Mouse (Mus musculus) intestine, embryonic 14.5 days (tissue): Measurements from ENCODE around the gene Hadha. TPM values are rescaled to one million over a fixed set of nuclear protein-coding genes. Genes with fewer than 3 reads are reported as not detected.

Experiments
- ATAC-seq: fragments of 200-750 bp; cut with Nextera tagmentation; replicated peaks from 2 replicates; pipeline ENCODE4 v1.8.0; 2017; ENCODE audit warnings: low read depth, moderate number of reproducible peaks, moderate TSS enrichment, moderate library complexity; ENCODE audit not compliant: low FRiP score, low TSS enrichment
- DNase-seq: peaks from one replicate; pipeline ENCODE4 v3.0.0-alpha.2; 2018; ENCODE audit warnings: low spot score
- H3K27ac ChIP-seq: fragments of 300-500 bp; sonication (generic); 2 replicates; pipeline ENCODE4 v1.5.1; 2014; ENCODE audit warnings: low read depth, mild to moderate bottlenecking, control low read depth
- H3K27me3 ChIP-seq: fragments of 300-500 bp; sonication (generic); replicated peaks from 2 replicates; pipeline ENCODE4 v1.6.1; 2014; ENCODE audit warnings: low read length, control low read depth; ENCODE audit not compliant: control insufficient read depth, insufficient read depth
- H3K36me3 ChIP-seq: fragments of 300-500 bp; sonication (generic); 2 replicates; pipeline ENCODE4 v1.6.1; 2014; ENCODE audit warnings: low read length, control low read depth; ENCODE audit not compliant: control insufficient read depth, insufficient read depth
- H3K4me1 ChIP-seq: fragments of 300-500 bp; sonication (generic); replicated peaks from 2 replicates; pipeline ENCODE4 v1.6.1; 2014; ENCODE audit warnings: low read length, control low read depth, mixed read lengths; ENCODE audit not compliant: control insufficient read depth, insufficient read depth
- H3K4me2 ChIP-seq: fragments of 300-500 bp; sonication (generic); 2 replicates; pipeline ENCODE4 v1.6.1; 2014; ENCODE audit warnings: low read length
- H3K4me3 ChIP-seq: fragments of 300-500 bp; sonication (generic); 2 replicates; pipeline ENCODE4 v1.5.1; 2014; ENCODE audit warnings: low read depth, low read length, control low read depth, mixed read lengths
- H3K9ac ChIP-seq: fragments of 300-500 bp; sonication (generic); 2 replicates; pipeline ENCODE4 v1.6.1; 2014; ENCODE audit warnings: mild to moderate bottlenecking, low read length
- H3K9me3 ChIP-seq: fragments of 300-500 bp; sonication (generic); 2 replicates; pipeline ENCODE4 v1.6.1; 2016; ENCODE audit warnings: low read length, control low read depth; ENCODE audit not compliant: control insufficient read depth
- WGBS: fragments of 180-500 bp; shearing (Covaris S2); extraction: QIAGEN DNeasy Blood & Tissue Kit; methylation state at CpG from one replicate; pipeline ENCODE4 v1.1.7; 2014; 5-methylcytosine and 5-hydroxymethylcytosine counted together
- microRNA counts: library from miRNA; unstranded; fragments of <30 nt; microRNA quantifications from one replicate; lab custom pipeline; 2016
- microRNA-seq: library from miRNA; unstranded; fragments of <30 nt; microRNA quantifications from one replicate; pipeline ENCODE4, GENCODE M21; 2016
- polyA plus RNA-seq: library from polyadenylated mRNA; unstranded; fragments of >200 nt; fragmentation: Nextera tagmentation; extraction: Ambion mirVana; gene quantifications from 2 replicates; pipeline ENCODE4 v1.2.1, GENCODE M21; 2014

Hadha gene
- polyA plus RNA-seq, 1 experiment from 2014 or later: 133 TPM

GRCm38 (mm10) chr5:30092701-30093100 is 62.3 kb downstream of the Hadha start:
- H3K4me3 ChIP-seq: no peak overlapping the region
- H3K36me3 ChIP-seq: no peaks in the 10 kb centered on the region
- no peaks in the 10 kb centered on the region for H3K4me1 ChIP-seq
- ATAC-seq: no peak
- 48% methylated on average over 13 of the region's 13 CpGs for WGBS
- DNase-seq: no peak
- H3K27ac ChIP-seq: no peak overlapping the region
- H3K9me3 ChIP-seq: no peaks in the 10 kb centered on the region
- no peaks in the 10 kb centered on the region for H3K27me3 ChIP-seq
- H3K4me2 ChIP-seq: no peak overlapping the region
- no peak overlapping the region for H3K9ac ChIP-seq

- WGBS: 1% methylated on average over 45 of the region's 45 CpGs
- peak; percentile 89 for ATAC-seq
These were observed 81.8 kb downstream of the Hadha start, which contains the start of gene Tyms for GRCm38 (mm10) chr5:30072825-30073821. Gene Tyms (minus strand): TSS chr5:30073617.

GRCm38 (mm10) chr5:30072377-30072776 is 82.6 kb downstream of the Hadha start:
- peak overlapping the region; percentile 79 for H3K4me2 ChIP-seq
- peaks cover 40% of the 10 kb centered on the region for H3K36me3 ChIP-seq
- ATAC-seq (peak; percentile 34; the same call in 1 of the 2 replicates), DNase-seq (peak; percentile 60)
- H3K27me3 ChIP-seq: no peaks in the 10 kb centered on the region
- peak overlapping the region; percentile 87 for H3K4me3 ChIP-seq
- WGBS: 34% methylated on average over 3 of the region's 3 CpGs
- H3K9ac ChIP-seq: peak overlapping the region; percentile 88
- no peaks in the 10 kb centered on the region; the same call in 1 of the 2 replicates for H3K4me1 ChIP-seq
- peak overlapping the region; percentile 84; the same call in 1 of the 2 replicates for H3K27ac ChIP-seq
- H3K9me3 ChIP-seq: no peaks in the 10 kb centered on the region

More at GRCm38 (mm10) chr5:30072825-30073821, 81.8 kb downstream of the Hadha start, which contains the start of gene Tyms:
- H3K4me2 ChIP-seq: peak within 1 kb of the TSS; percentile 79
- peak within 1 kb of the TSS; percentile 84 for H3K27ac ChIP-seq
- peak within 1 kb of the TSS; percentile 87 for H3K4me3 ChIP-seq
- no peaks in the 10 kb centered on the region for H3K27me3 ChIP-seq
- peaks cover 33% of the 10 kb centered on the region for H3K36me3 ChIP-seq
- H3K9ac ChIP-seq: peak within 1 kb of the TSS; percentile 88
- no peaks in the 10 kb centered on the region for H3K9me3 ChIP-seq
- no peaks in the 10 kb centered on the region; the same call in 1 of the 2 replicates for H3K4me1 ChIP-seq
- peak; percentile 89 for DNase-seq

GRCm38 (mm10) chr5:30071677-30072076 is 83.3 kb downstream of the Hadha start:
- no peak overlapping the region for H3K27ac ChIP-seq
- no peak overlapping the region for H3K9ac ChIP-seq
- no peak for DNase-seq

More at GRCm38 (mm10) chr5:30071677-30072076, 83.3 kb downstream of the Hadha start:
- Histone ChIP-seq H3K4me2 (peak overlapping the region; percentile 79), H3K9me3 (no peaks in the 10 kb centered on the region), H3K27me3 (no peaks in the 10 kb centered on the region), H3K4me3 (peak overlapping the region; percentile 87; the same call in 1 of the 2 replicates), H3K36me3 (peaks cover 47% of the 10 kb centered on the region), H3K4me1 (no peaks in the 10 kb centered on the region; the same call in 1 of the 2 replicates)
- 77% methylated on average over 6 of the region's 6 CpGs for WGBS
- no peak for ATAC-seq

MicroRNAs within 50 kb of the gene (microRNA counts, 519-probe panel; counts per million panel counts)
- microRNA mmu-miR-1960 (lab: Ali Mortazavi, UCI): not detected

Small RNAs within 50 kb of the gene (microRNA-seq; reads per million reads assigned to microRNA genes)
- gene Mir1960: 1.7 reads per million, percentile 19 among the genes with 10 or more reads in this experiment

Other genes starting within 250 kb of the Hadha start
- gene Il6, start 142.0 kb downstream of the Hadha start, polyA plus RNA-seq: 0.39 TPM in 1 of 2 replicates, not detected in the other
- 286 and 317 TPM in 2 replicates for gene Tyms, start 81.5 kb downstream of the Hadha start, polyA plus RNA-seq
- gene Garem2, start 50.0 kb downstream of the Hadha start, polyA plus RNA-seq: 0.60 and 0.79 TPM in 2 replicates
- gene 3110082J24Rik, start 49.1 kb downstream of the Hadha start, polyA plus RNA-seq: not detected in 2 replicates
- gene Hadhb, start 86 bp upstream of the Hadha start, polyA plus RNA-seq: 166 and 169 TPM in 2 replicates
- gene Adgrf3, start 50.6 kb upstream of the Hadha start, polyA plus RNA-seq: 0.05 and 0.15 TPM in 2 replicates
- gene Selenoi, start 77.4 kb upstream of the Hadha start, polyA plus RNA-seq: 33.3 and 35.0 TPM in 2 replicates
- 0.46 and 0.56 TPM in 2 replicates for gene Drc1, start 126.2 kb upstream of the Hadha start, polyA plus RNA-seq